Mouse (Mus musculus): ENCODE data around the gene Zfyve28. TPM values are rescaled to one million over a fixed set of nuclear protein-coding genes. Genes with fewer than 3 reads are reported as not detected.

Zfyve28 gene
- polyA plus RNA-seq, 1 experiment from 2014 or later, result 4.6 TPM

Other genes starting within 250 kb of the Zfyve28 start
- 0.47 and 0.98 TPM in 2 replicates for gene Poln, start 119.0 kb downstream of the Zfyve28 start, polyA plus RNA-seq (2014; fragmentation: Nextera tagmentation; extraction: Ambion mirVana)
- 12.1 and 14.1 TPM in 2 replicates for gene Haus3, start 118.9 kb downstream of the Zfyve28 start, polyA plus RNA-seq (2014; fragmentation: Nextera tagmentation; extraction: Ambion mirVana)
- 32.9 and 34.1 TPM in 2 replicates for gene Mxd4, start 100.7 kb downstream of the Zfyve28 start, polyA plus RNA-seq (2014; fragmentation: Nextera tagmentation; extraction: Ambion mirVana)
- gene Cfap99, start 151 bp upstream of the Zfyve28 start, polyA plus RNA-seq (2014; fragmentation: Nextera tagmentation; extraction: Ambion mirVana), result 0.09 and 0.15 TPM in 2 replicates
- 139 and 147 TPM in 2 replicates for gene Rnf4, start 47.8 kb upstream of the Zfyve28 start, polyA plus RNA-seq (2014; fragmentation: Nextera tagmentation; extraction: Ambion mirVana)
- gene Fam193a, start 81.5 kb upstream of the Zfyve28 start, polyA plus RNA-seq (2014; fragmentation: Nextera tagmentation; extraction: Ambion mirVana), result 18.0 and 19.2 TPM in 2 replicates
- 10.1 and 10.5 TPM in 2 replicates for gene Tnip2, start 225.5 kb upstream of the Zfyve28 start, polyA plus RNA-seq (2014; fragmentation: Nextera tagmentation; extraction: Ambion mirVana)
- gene Sh3bp2, start 237.4 kb upstream of the Zfyve28 start, polyA plus RNA-seq (2014; fragmentation: Nextera tagmentation; extraction: Ambion mirVana), result 18.7 and 21.4 TPM in 2 replicates